Mouse (Mus musculus) CH12.LX (cell line): ENCODE results near the gene Pou3f1. TPM values are rescaled to one million over a fixed set of nuclear protein-coding genes. Genes with fewer than 3 reads are reported as not detected.

Source experiments
- DNase-seq: peaks from one replicate; pipeline ENCODE4 v3.0.0-alpha.2; 2013; ENCODE audit errors: extremely low read depth
- H3K27ac ChIP-seq: 2 replicates; pipeline ENCODE4 v1.5.1; 2012; ENCODE audit warnings: low read depth, mild to moderate bottlenecking, control low read depth, moderate library complexity; ENCODE audit not compliant: insufficient read depth
- H3K27me3 ChIP-seq: replicated peaks from 2 replicates; pipeline ENCODE3; 2012; ENCODE audit warnings: inconsistent platforms
- H3K36me3 ChIP-seq, 2 experiments: replicated peaks in 1 of 2; 2 replicates each; pipeline versions ENCODE3 to v1.6.1; 2012; ENCODE audit warnings: inconsistent platforms in 1 of 2, low read length in 1 of 2, mild to moderate bottlenecking in 1 of 2, mixed read lengths in 1 of 2, moderate library complexity in 1 of 2; ENCODE audit not compliant: control insufficient read depth in 1 of 2, insufficient read depth in 1 of 2
- H3K4me1 ChIP-seq, 2 experiments: 2 replicates each; pipeline ENCODE4 v1.6.1; 2012; ENCODE audit warnings: inconsistent platforms in 1 of 2, moderate library complexity in 1 of 2; ENCODE audit not compliant: insufficient read depth in 2 of 2, control insufficient read depth in 1 of 2
- H3K4me2 ChIP-seq: 2 replicates; pipeline ENCODE4 v1.6.1; 2012; ENCODE audit warnings: low read depth, mild to moderate bottlenecking, control low read depth; ENCODE audit not compliant: poor library complexity, insufficient read depth, severe bottlenecking
- H3K4me3 ChIP-seq, 3 experiments: fragments of 150-350 bp in 1 of 3; sonication (generic) in 1 of 3; replicated peaks in 1 of 3; 2 replicates each; pipeline versions ENCODE3 to v1.5.1; 2011 to 2012; ENCODE audit warnings: low read depth in 2 of 3, low read length in 2 of 3, mild to moderate bottlenecking in 2 of 3, moderate library complexity in 2 of 3, control low read depth in 1 of 3, improper control_type of control experiment in 1 of 3, inconsistent platforms in 1 of 3, mixed read lengths in 1 of 3; ENCODE audit not compliant: poor library complexity in 1 of 3
- H3K79me2 ChIP-seq: replicated peaks from 2 replicates; pipeline ENCODE4 v1.6.1; 2012; ENCODE audit warnings: mild to moderate bottlenecking, moderate library complexity; ENCODE audit not compliant: control insufficient read depth, poor library complexity, insufficient read depth, severe bottlenecking; ENCODE audit errors: extremely low read depth
- H3K9ac ChIP-seq: 2 replicates; pipeline ENCODE4 v1.6.1; 2012; ENCODE audit warnings: low read depth, mild to moderate bottlenecking, control low read depth, moderate library complexity; ENCODE audit not compliant: insufficient read depth
- H3K9me3 ChIP-seq: replicated peaks from 2 replicates; pipeline ENCODE3; 2012; ENCODE audit warnings: low read length, inconsistent platforms, mixed read lengths
- CHD1 ChIP-seq: IDR thresholded peaks from 2 replicates; pipeline ENCODE4 v1.6.1; 2012; ENCODE audit warnings: low read depth, low read length, improper control_type of control experiment, inconsistent platforms
- CHD2 ChIP-seq: IDR thresholded peaks from 2 replicates; pipeline ENCODE4 v1.6.1; 2011; ENCODE audit warnings: low read length, improper control_type of control experiment
- CTCF ChIP-seq, 2 experiments: IDR thresholded peaks in 1 of 2; conservative IDR thresholded peaks in 1 of 2; 2 replicates each; pipeline ENCODE4 v1.5.1; 2011 to 2012; ENCODE audit warnings: low read depth in 2 of 2, low read length in 2 of 2, improper control_type of control experiment in 1 of 2, inconsistent platforms in 1 of 2, mild to moderate bottlenecking in 1 of 2, moderate library complexity in 1 of 2
- E2F4 ChIP-seq: IDR thresholded peaks from 2 replicates; pipeline ENCODE4 v1.6.1; 2011; ENCODE audit warnings: low read depth, low read length, improper control_type of control experiment; ENCODE audit not compliant: insufficient replicate concordance
- GABPA ChIP-seq: IDR thresholded peaks from 2 replicates; pipeline ENCODE4 v1.6.1; 2012; ENCODE audit warnings: low read depth, low read length, improper control_type of control experiment, inconsistent platforms; ENCODE audit not compliant: insufficient replicate concordance
- HCFC1 ChIP-seq: IDR thresholded peaks from 2 replicates; pipeline ENCODE4 v1.6.1; 2012; ENCODE audit warnings: low read depth, mild to moderate bottlenecking, inconsistent platforms, low read length, improper control_type of control experiment
- JUND ChIP-seq: conservative IDR thresholded peaks from 2 replicates; pipeline ENCODE4 v1.6.1; 2011; ENCODE audit warnings: low read depth, low read length, improper control_type of control experiment
- MAX ChIP-seq: IDR thresholded peaks from 2 replicates; pipeline ENCODE4 v1.6.1; 2011; ENCODE audit warnings: low read length, improper control_type of control experiment
- MAZ ChIP-seq: IDR thresholded peaks from 2 replicates; pipeline ENCODE4 v1.6.1; 2012; ENCODE audit warnings: low read depth, mild to moderate bottlenecking, inconsistent platforms, low read length, improper control_type of control experiment, moderate library complexity
- MXI1 ChIP-seq: IDR thresholded peaks from 2 replicates; pipeline ENCODE4 v1.6.1; 2011; ENCODE audit warnings: mild to moderate bottlenecking, low read depth, low read length, improper control_type of control experiment
- MYC ChIP-seq: IDR thresholded peaks from 2 replicates; pipeline ENCODE4 v1.6.1; 2011; ENCODE audit warnings: low read depth, mild to moderate bottlenecking, improper control_type of control experiment, low read length
- NELFE ChIP-seq: IDR thresholded peaks from 2 replicates; pipeline ENCODE4 v1.6.1; 2011; ENCODE audit warnings: low read depth, low read length, improper control_type of control experiment
- PAX5 ChIP-seq: IDR thresholded peaks from 2 replicates; pipeline ENCODE4 v1.6.1; 2012; ENCODE audit warnings: low read length, inconsistent platforms, mixed read lengths
- POLR2A ChIP-seq: IDR thresholded peaks from 2 replicates; pipeline ENCODE4 v1.6.1; 2011; ENCODE audit warnings: low read depth, mild to moderate bottlenecking, improper control_type of control experiment, low read length
- POLR2AphosphoS2 ChIP-seq: IDR thresholded peaks from 2 replicates; pipeline ENCODE4 v1.6.1; 2011; ENCODE audit warnings: low read depth, low read length, improper control_type of control experiment
- RAD21 ChIP-seq: IDR thresholded peaks from 2 replicates; pipeline ENCODE4 v1.6.1; 2011; ENCODE audit warnings: low read depth, mild to moderate bottlenecking, low read length, improper control_type of control experiment, moderate library complexity
- SMC3 ChIP-seq: IDR thresholded peaks from 2 replicates; pipeline ENCODE4 v1.6.1; 2011; ENCODE audit warnings: low read depth, low read length, improper control_type of control experiment
- TBP ChIP-seq: conservative IDR thresholded peaks from 2 replicates; pipeline ENCODE4 v1.6.1; 2011; ENCODE audit warnings: low read depth, low read length, improper control_type of control experiment
- TCF12 ChIP-seq: IDR thresholded peaks from 2 replicates; pipeline ENCODE4 v1.6.1; 2014; ENCODE audit warnings: low read depth, mild to moderate bottlenecking, inconsistent platforms, low read length, improper control_type of control experiment
- ZNF384 ChIP-seq: IDR thresholded peaks from 2 replicates; pipeline ENCODE4 v1.6.1; 2012; ENCODE audit warnings: low read depth, low read length, improper control_type of control experiment, inconsistent platforms
- dilution Hi-C: fragments of 300-500 bp; cut with MboI; formaldehyde crosslinking; loops from 2 replicates; pipeline ENCODE4 v1.14.3; 2020; ENCODE audit warnings: low sequenced_read_pairs; ENCODE audit not compliant: extremely low pct_unique_long_range_greater_than_20kb, extremely low pct_ligation_motif_present
- in situ Hi-C: fragments of 300-500 bp; cut with MboI; formaldehyde crosslinking; loops from 3 replicates; pipeline ENCODE4 v1.14.3; 2019; ENCODE audit warnings: low sequenced_read_pairs, low pct_ligation_motif_present, low pct_unique_long_range_greater_than_20kb, mixed read lengths
- polyA plus RNA-seq: library from polyadenylated mRNA; unstranded; fragments of >175 nt; gene quantifications from 2 replicates; pipeline ENCODE4 v1.2.1, GENCODE M21; 2012; ENCODE audit warnings: low read depth; ENCODE audit not compliant: insufficient read length
- total RNA-seq, 2 experiments: library from RNA; depleted of rRNA; stranded (reverse); fragments of 300-350 nt in 1 of 2; fragments of >200 nt in 1 of 2; gene quantifications; 2 replicates each; pipeline ENCODE4 v1.2.3; 2012 to 2014

Gene Pou3f1
- total and polyA plus RNA-seq, 3 experiments: not detected

- H3K27me3 ChIP-seq: no peaks in the 10 kb centered on the region
- H3K4me1 ChIP-seq: peaks cover 0 to 4% of the 10 kb centered on the region in 2 experiments; a peak in 1 of 4 replicates
- no peaks in the 10 kb centered on the region for H3K9me3 ChIP-seq
- in situ Hi-C loops: no loop called here
- TF ChIP-seq ZNF384 (no peak), CHD2 (no peak), CHD1 (no peak), PAX5 (no peak), MYC (no peak), MAZ (no peak), SMC3 (no peak), TBP (no peak), POLR2AphosphoS2 (no peak)
- TF ChIP-seq, all 38 proteins: peak for 0
- Histone ChIP-seq H3K27ac (no peak overlapping the region), H3K4me3 (no peak overlapping the region), H3K79me2 (peaks cover 33% of the 10 kb centered on the region), H3K9ac (no peak overlapping the region), H3K36me3 (peaks cover 76 to 96% of the 10 kb centered on the region in 2 experiments), H3K4me2 (no peak overlapping the region)
- DNase-seq: no peak
- dilution Hi-C loops: no loop called here
These were observed 26.9 kb downstream of the Pou3f1 start for GRCm38 (mm10) chr4:124683474-124683873.

- no peak overlapping the region for H3K4me3 ChIP-seq
- H3K4me1 ChIP-seq: peaks cover 0 to 15% of the 10 kb centered on the region in 2 experiments; a peak in 3 of 4 replicates
- H3K4me2 ChIP-seq: no peak overlapping the region
- DNase-seq: no peak
- peaks cover 47% of the 10 kb centered on the region for H3K79me2 ChIP-seq
- in situ Hi-C loops: no loop called here
- peaks cover 66 to 92% of the 10 kb centered on the region in 2 experiments for H3K36me3 ChIP-seq
- H3K27ac ChIP-seq: no peak overlapping the region
- H3K9ac ChIP-seq: no peak overlapping the region
- no peaks in the 10 kb centered on the region for H3K9me3 ChIP-seq
- TF ChIP-seq RAD21 (peak; percentile 6), SMC3 (peak; percentile 16; the same call in 1 of the 2 replicates), HCFC1 (no peak), E2F4 (no peak), MAX (no peak), MXI1 (no peak), CTCF (conservative IDR thresholded peaks at IDR 0.05 in 1 of 2, IDR thresholded peaks at IDR 0.05 in 1 of 2; ENCODE audit: low read depth in 2 of 2, low read length in 2 of 2) (peak; percentile 12 to 47; a peak in 2 of 4 replicates)
- no peaks in the 10 kb centered on the region for H3K27me3 ChIP-seq
- dilution Hi-C loops: no loop called here
These were observed 28.4 kb downstream of the Pou3f1 start for GRCm38 (mm10) chr4:124685004-124685403.

DNA sequence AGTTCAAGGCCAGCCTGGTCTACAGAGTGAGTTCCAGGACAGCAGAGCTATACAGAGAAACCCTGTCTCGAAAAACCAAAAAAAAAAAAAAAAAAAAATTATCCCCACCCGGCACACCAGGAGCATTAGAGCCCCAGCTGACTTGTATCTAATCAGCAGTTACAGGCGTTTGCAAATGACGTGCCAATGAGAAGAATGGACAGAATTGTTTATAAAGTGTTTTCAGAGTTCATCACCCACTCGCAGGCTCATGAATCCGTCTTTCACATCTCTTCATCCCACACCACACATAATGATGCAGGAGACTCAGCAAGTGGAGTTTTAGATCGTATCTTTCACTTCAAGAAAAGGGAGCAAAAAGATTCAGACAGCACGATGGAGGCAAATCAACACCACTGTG is 28.8 kb downstream of the Pou3f1 start:
- Histone ChIP-seq H3K79me2 (peaks cover 51% of the 10 kb centered on the region), H3K4me2 (no peak overlapping the region), H3K27ac (no peak overlapping the region), H3K4me1 (peaks cover 0 to 15% of the 10 kb centered on the region in 2 experiments; a peak in 3 of 4 replicates), H3K36me3 (peaks cover 62 to 87% of the 10 kb centered on the region in 2 experiments), H3K4me3 (no peak overlapping the region), H3K9me3 (no peaks in the 10 kb centered on the region), H3K27me3 (no peaks in the 10 kb centered on the region), H3K9ac (no peak overlapping the region)
- dilution Hi-C loops (no loop called here), in situ Hi-C loops (no loop called here)
- no peak for DNase-seq
- no peak for TF ChIP-seq E2F4
- no peak for TF ChIP-seq HCFC1
- no peak for TF ChIP-seq CHD1
- no peak for TF ChIP-seq ZNF384
- TF ChIP-seq JUND: no peak
- TF ChIP-seq NELFE: no peak
- TF ChIP-seq GABPA: no peak
- TF ChIP-seq MAX: no peak
- no peak for TF ChIP-seq MYC
- TF ChIP-seq POLR2A: no peak
- TF ChIP-seq CTCF (conservative IDR thresholded peaks at IDR 0.05 in 1 of 2, IDR thresholded peaks at IDR 0.05 in 1 of 2; ENCODE audit: low read depth in 2 of 2, low read length in 2 of 2): no peak
- TF ChIP-seq TCF12: no peak
